ENCODE assay signal across 8 mouse cellular contexts in the genomic region with DNA sequence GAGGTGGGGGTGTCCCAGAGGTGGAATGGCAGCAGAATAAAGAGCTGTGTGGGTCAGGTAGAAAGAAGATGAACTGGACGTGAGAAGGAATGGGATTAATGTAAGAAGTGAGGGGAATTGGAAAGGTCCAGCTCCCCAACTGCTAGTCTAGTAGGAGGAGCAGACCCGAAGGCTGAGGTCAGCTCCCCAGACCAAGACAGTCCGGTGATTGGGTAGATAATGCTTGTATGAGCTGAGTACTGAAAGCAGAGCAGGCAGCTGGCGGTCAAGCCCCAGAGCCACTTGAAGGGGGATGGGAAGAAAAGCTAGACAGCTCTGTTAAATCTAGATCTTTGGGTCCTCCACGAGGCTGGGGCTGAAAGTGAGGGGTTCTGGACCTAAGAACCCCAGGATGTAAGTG. TPM values are rescaled to one million over a fixed set of nuclear protein-coding genes. Genes with fewer than 3 reads are reported as not detected.
DNase-seq lines count a peak whose midpoint lies in the region; ATAC-seq lines count a peak whose summit lies in the region.

No protein-coding gene starts in this region.

- H3K9ac ChIP-seq in forebrain, embryonic 12.5 days: peak overlapping the region; percentile 84

- no peak for ATAC-seq in forebrain, embryonic 12.5 days (ENCODE audit: low FRiP score)
- no peak for ATAC-seq in megakaryocyte progenitor cell, adult 5-6 weeks (replicated peaks; ENCODE audit: poor library complexity)

- peak; percentile 43 for DNase-seq in embryo, embryonic 10 days (ENCODE audit: low spot score)
- no peak for DNase-seq in embryo, embryonic 9.5 days (ENCODE audit: extremely low spot score)
- peak; percentile 18 for DNase-seq in NIH3T3 (ENCODE audit: low read depth)
- DNase-seq in mesoderm, embryonic 11.5 days (ENCODE audit: low read depth, low spot score): peak; percentile 12
- no peak for DNase-seq in right cerebral cortex, postnatal 4 days
- DNase-seq in layer of hippocampus, adult 11-12 months (ENCODE audit: low spot score): no peak

- 6% methylated on average over 5 of the region's 5 CpGs for WGBS in forebrain, embryonic 12.5 days

- peaks cover 9% of the 10 kb centered on the region for H3K36me3 ChIP-seq in forebrain, embryonic 12.5 days (replicated peaks)

- H3K4me2 ChIP-seq in forebrain, embryonic 12.5 days: peak overlapping the region; percentile 73

- H3K9me3 ChIP-seq in forebrain, embryonic 12.5 days: no peaks in the 10 kb centered on the region

- peak overlapping the region; percentile 92; the same call in 1 of the 2 replicates for H3K27ac ChIP-seq in forebrain, embryonic 12.5 days

- peaks cover 34% of the 10 kb centered on the region for H3K4me1 ChIP-seq in forebrain, embryonic 12.5 days

- H3K27me3 ChIP-seq in forebrain, embryonic 12.5 days: peaks cover 3% of the 10 kb centered on the region; the same call in 1 of the 2 replicates

- peak overlapping the region; percentile 70 for H3K4me3 ChIP-seq in forebrain, embryonic 12.5 days (replicated peaks)

RNA-seq across cellular contexts. Expression of a gene that starts 0.8 kb away (rescaled TPM):
- polyA plus RNA-seq in forebrain, embryonic 12.5 days (2016; fragmentation: Nextera tagmentation; extraction: Ambion mirVana): 3.9 and 4.0 TPM in 2 replicates
- total RNA-seq in megakaryocyte progenitor cell, adult 5-6 weeks (2015): not detected in 2 replicates
- total RNA-seq in megakaryocyte progenitor cell, adult 5-6 weeks (2017): not detected in 2 replicates

RNA-seq across cellular contexts. Expression of a gene that starts 44.6 kb away (rescaled TPM):
- 0.73 and 2.4 TPM in 2 replicates for polyA plus RNA-seq in forebrain, embryonic 12.5 days (2016; fragmentation: Nextera tagmentation; extraction: Ambion mirVana)
- 0.10 and 0.32 TPM in 2 replicates for total RNA-seq in megakaryocyte progenitor cell, adult 5-6 weeks (2015)
- not detected in 2 replicates for total RNA-seq in megakaryocyte progenitor cell, adult 5-6 weeks (2017)

RNA-seq across cellular contexts. Expression of a gene that starts 44.7 kb away (rescaled TPM):
- polyA plus RNA-seq in forebrain, embryonic 12.5 days (2016; fragmentation: Nextera tagmentation; extraction: Ambion mirVana): 21.3 and 23.2 TPM in 2 replicates
- 12.8 and 13.8 TPM in 2 replicates for total RNA-seq in megakaryocyte progenitor cell, adult 5-6 weeks (2015)
- total RNA-seq in megakaryocyte progenitor cell, adult 5-6 weeks (2017): 3.2 and 3.7 TPM in 2 replicates

RNA-seq across cellular contexts. Expression of a gene that starts 56.9 kb away (rescaled TPM):
- polyA plus RNA-seq in forebrain, embryonic 12.5 days (2016; fragmentation: Nextera tagmentation; extraction: Ambion mirVana): 6.3 and 8.2 TPM in 2 replicates
- not detected in 2 replicates for total RNA-seq in megakaryocyte progenitor cell, adult 5-6 weeks (2015)
- total RNA-seq in megakaryocyte progenitor cell, adult 5-6 weeks (2017): not detected in 2 replicates

Comparison
In these comparisons a context has a peak if more than half of its experiments do, and no peak if none do; other contexts are left out.
1. DNase-seq: peak in embryo, embryonic 10 days (single experiment), NIH3T3 (single experiment) and mesoderm, embryonic 11.5 days (single experiment); none in embryo, embryonic 9.5 days (single experiment), right cerebral cortex, postnatal 4 days (single experiment) and layer of hippocampus, adult 11-12 months (single experiment).